Mouse (Mus musculus): ENCODE data around the gene Cpeb1. TPM values are rescaled to one million over a fixed set of nuclear protein-coding genes. Genes with fewer than 3 reads are reported as not detected.

Cpeb1 gene
- polyA plus RNA-seq, 1 experiment from 2014 or later: 0.81 TPM

GRCm38 (mm10) chr7:81348206-81348605 lies 107.1 kb downstream of the Cpeb1 start:
- WGBS: 69% methylated on average over 7 of the region's 7 CpGs
- peaks cover 8% of the 10 kb centered on the region for H3K4me1 ChIP-seq (ENCODE audit: control insufficient read depth, insufficient read depth, low read length)
- H3K27me3 ChIP-seq (replicated peaks; ENCODE audit: control insufficient read depth, insufficient read depth, low read length): no peaks in the 10 kb centered on the region
- H3K9me3 ChIP-seq (ENCODE audit: control insufficient read depth, low read length): no peaks in the 10 kb centered on the region
- H3K36me3 ChIP-seq (ENCODE audit: control insufficient read depth, insufficient read depth, low read length): peaks cover 3% of the 10 kb centered on the region; the same call in 1 of the 2 replicates
- no peak overlapping the region for H3K4me3 ChIP-seq (ENCODE audit: low read length)
- H3K4me2 ChIP-seq (ENCODE audit: low read depth, low read length): no peak overlapping the region
- no peak overlapping the region for H3K9ac ChIP-seq (ENCODE audit: low read depth, low read length)
- no peak for ATAC-seq
- H3K27ac ChIP-seq (ENCODE audit: low read length): no peak overlapping the region

GRCm38 (mm10) chr7:81345447-81346170 lies 109.7 kb downstream of the Cpeb1 start:
- WGBS: 60% methylated on average over 15 of the region's 15 CpGs
- no peak overlapping the region for H3K27ac ChIP-seq (ENCODE audit: low read length)
- no peak; the same call in 1 of the 2 replicates for ATAC-seq

DNA sequence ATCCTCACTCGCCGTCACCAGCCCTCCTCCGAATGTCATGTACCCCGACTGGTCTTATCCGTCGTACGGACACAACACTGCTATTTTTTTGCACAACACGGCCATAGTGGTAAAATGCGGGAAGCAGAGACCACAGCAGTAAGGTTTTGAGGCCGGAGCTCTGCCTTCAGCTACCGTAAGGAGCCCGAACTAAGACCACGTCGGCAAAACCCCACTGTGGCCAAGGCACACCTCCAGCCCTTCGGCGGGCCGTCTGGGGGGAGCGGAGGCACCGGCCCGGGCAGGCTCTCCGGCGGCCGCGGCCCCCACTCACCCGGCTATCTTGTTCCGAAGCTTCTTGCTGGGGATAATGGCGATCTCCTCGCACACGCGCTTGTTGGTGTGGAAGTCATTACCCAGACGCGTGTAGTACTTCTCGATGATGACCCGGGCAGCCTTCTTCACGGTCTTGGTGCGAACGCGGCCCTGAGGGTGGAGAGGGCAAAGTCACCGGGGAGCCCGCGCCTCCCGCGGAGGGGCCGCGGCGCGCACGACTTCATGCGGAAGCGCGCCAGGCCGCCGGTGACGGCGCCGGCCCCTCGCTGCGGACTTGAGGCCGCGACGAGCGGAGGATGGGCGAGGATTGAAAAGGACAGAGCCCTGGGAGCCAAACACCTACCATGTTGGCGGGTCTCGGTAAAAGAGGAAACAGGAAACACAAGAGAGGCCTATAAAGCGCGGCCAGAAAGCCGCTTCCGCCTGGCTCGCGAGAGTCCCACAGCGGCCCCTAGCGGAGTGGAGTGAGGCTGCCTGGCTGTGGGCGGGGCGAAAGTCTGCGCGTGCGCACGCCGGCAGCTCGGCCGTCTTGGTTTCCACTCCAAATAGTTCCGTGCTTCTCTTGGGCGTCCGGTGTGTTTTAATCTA lies 110.5 kb downstream of the Cpeb1 start, which contains the start of gene Rps17:
Gene Rps17 (minus strand): TSS at position 711 of the 903 bp plus-strand sequence.
- ATAC-seq: peak; percentile 91
- H3K27ac ChIP-seq (ENCODE audit: low read length): peak within 1 kb of the TSS; percentile 80
- H3K36me3 ChIP-seq (ENCODE audit: control insufficient read depth, insufficient read depth, low read length): peaks cover 16% of the 10 kb centered on the region
- no peaks in the 10 kb centered on the region for H3K9me3 ChIP-seq (ENCODE audit: control insufficient read depth, low read length)
- H3K4me2 ChIP-seq (ENCODE audit: low read depth, low read length): peak within 1 kb of the TSS; percentile 93
- WGBS: under 1% methylated on average over 82 of the region's 85 CpGs
- H3K4me3 ChIP-seq (ENCODE audit: low read length): peak within 1 kb of the TSS; percentile 96
- H3K9ac ChIP-seq (ENCODE audit: low read depth, low read length): peak within 1 kb of the TSS; percentile 98
- H3K4me1 ChIP-seq (ENCODE audit: control insufficient read depth, insufficient read depth, low read length): peaks cover 19% of the 10 kb centered on the region
- H3K27me3 ChIP-seq (replicated peaks; ENCODE audit: control insufficient read depth, insufficient read depth, low read length): no peaks in the 10 kb centered on the region

More at GRCm38 (mm10) chr7:81345447-81346170, 109.7 kb downstream of the Cpeb1 start:
- peak overlapping the region; percentile 57 for H3K4me2 ChIP-seq (ENCODE audit: low read depth, low read length)
- H3K36me3 ChIP-seq (ENCODE audit: control insufficient read depth, insufficient read depth, low read length): peaks cover 13% of the 10 kb centered on the region
- H3K4me3 ChIP-seq (ENCODE audit: low read length): peak overlapping the region; percentile 96
- peak overlapping the region; percentile 69 for H3K9ac ChIP-seq (ENCODE audit: low read depth, low read length)
- no peaks in the 10 kb centered on the region for H3K27me3 ChIP-seq (replicated peaks; ENCODE audit: control insufficient read depth, insufficient read depth, low read length)
- H3K9me3 ChIP-seq (ENCODE audit: control insufficient read depth, low read length): no peaks in the 10 kb centered on the region
- peaks cover 16% of the 10 kb centered on the region for H3K4me1 ChIP-seq (ENCODE audit: control insufficient read depth, insufficient read depth, low read length)

DNA sequence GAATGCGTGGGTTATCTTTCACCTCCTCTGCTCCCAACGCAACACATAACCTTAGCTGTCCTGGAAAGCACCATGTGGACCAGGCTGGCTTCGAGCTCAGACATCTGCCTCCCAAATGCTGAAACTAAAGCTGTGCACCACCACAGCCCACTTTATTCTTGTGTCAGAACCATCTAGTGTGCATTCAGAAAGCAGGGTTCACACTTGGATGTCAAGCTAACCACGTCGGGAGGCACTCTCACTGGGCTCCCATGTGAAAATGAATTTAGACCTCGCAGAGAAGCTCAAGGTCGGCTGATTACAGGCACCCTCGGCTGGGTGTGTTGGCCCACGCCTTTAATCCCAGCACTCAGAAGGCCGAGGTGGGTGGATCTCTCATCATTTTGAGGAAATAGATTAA lies 111.4 kb downstream of the Cpeb1 start:
- Histone ChIP-seq H3K36me3 (ENCODE audit: control insufficient read depth, insufficient read depth, low read length) (peaks cover 19% of the 10 kb centered on the region), H3K9me3 (ENCODE audit: control insufficient read depth, low read length) (no peaks in the 10 kb centered on the region), H3K4me3 (ENCODE audit: low read length) (peak overlapping the region; percentile 96), H3K9ac (ENCODE audit: low read depth, low read length) (peak overlapping the region; percentile 98), H3K4me1 (ENCODE audit: control insufficient read depth, insufficient read depth, low read length) (peaks cover 19% of the 10 kb centered on the region), H3K4me2 (ENCODE audit: low read depth, low read length) (peak overlapping the region; percentile 93), H3K27ac (ENCODE audit: low read length) (peak overlapping the region; percentile 41), H3K27me3 (replicated peaks; ENCODE audit: control insufficient read depth, insufficient read depth, low read length) (no peaks in the 10 kb centered on the region)
- ATAC-seq: no peak
- 8% methylated on average over 10 of the region's 10 CpGs for WGBS

DNA sequence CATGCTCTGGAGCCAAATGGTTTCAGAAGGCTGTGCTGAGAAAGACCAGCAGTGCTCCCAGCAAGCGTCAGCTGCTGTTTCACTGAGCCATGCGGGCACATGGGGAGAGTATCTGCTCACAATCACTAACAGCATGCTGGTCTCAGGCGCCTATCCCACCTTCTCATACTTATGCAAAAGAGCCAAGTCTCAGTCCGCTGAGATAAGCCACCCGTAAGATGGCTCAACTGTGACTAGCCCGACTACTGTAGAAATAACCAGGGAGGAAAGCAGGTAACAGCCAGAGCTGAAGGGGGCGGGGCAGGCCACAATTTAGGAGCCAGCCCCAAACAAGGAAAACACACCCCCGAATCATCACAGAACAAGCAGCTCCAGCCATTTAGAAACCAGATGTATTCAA lies 111.9 kb downstream of the Cpeb1 start:
- H3K27ac ChIP-seq (ENCODE audit: low read length): no peak overlapping the region
- ATAC-seq: no peak
- peak overlapping the region; percentile 93 for H3K4me2 ChIP-seq (ENCODE audit: low read depth, low read length)
- H3K4me1 ChIP-seq (ENCODE audit: control insufficient read depth, insufficient read depth, low read length): peaks cover 19% of the 10 kb centered on the region
- peak overlapping the region; percentile 96 for H3K4me3 ChIP-seq (ENCODE audit: low read length)
- WGBS: 27% methylated on average over 8 of the region's 8 CpGs
- no peaks in the 10 kb centered on the region for H3K9me3 ChIP-seq (ENCODE audit: control insufficient read depth, low read length)
- H3K27me3 ChIP-seq (replicated peaks; ENCODE audit: control insufficient read depth, insufficient read depth, low read length): no peaks in the 10 kb centered on the region
- H3K9ac ChIP-seq (ENCODE audit: low read depth, low read length): peak overlapping the region; percentile 98
- H3K36me3 ChIP-seq (ENCODE audit: control insufficient read depth, insufficient read depth, low read length): peaks cover 19% of the 10 kb centered on the region

- WGBS: 70% methylated on average over 8 of the region's 8 CpGs
- H3K4me2 ChIP-seq (ENCODE audit: low read depth, low read length): peak overlapping the region; percentile 93
- no peaks in the 10 kb centered on the region for H3K9me3 ChIP-seq (ENCODE audit: control insufficient read depth, low read length)
- peaks cover 21% of the 10 kb centered on the region for H3K36me3 ChIP-seq (ENCODE audit: control insufficient read depth, insufficient read depth, low read length)
- H3K9ac ChIP-seq (ENCODE audit: low read depth, low read length): peak overlapping the region; percentile 98; the same call in 1 of the 2 replicates
- H3K4me1 ChIP-seq (ENCODE audit: control insufficient read depth, insufficient read depth, low read length): peaks cover 19% of the 10 kb centered on the region
- no peaks in the 10 kb centered on the region for H3K27me3 ChIP-seq (replicated peaks; ENCODE audit: control insufficient read depth, insufficient read depth, low read length)
- H3K4me3 ChIP-seq (ENCODE audit: low read length): peak overlapping the region; percentile 96
- no peak overlapping the region for H3K27ac ChIP-seq (ENCODE audit: low read length)
- no peak for ATAC-seq
These were observed 112.7 kb downstream of the Cpeb1 start for GRCm38 (mm10) chr7:81342356-81343094.

GRCm38 (mm10) chr7:81341563-81341962 lies 113.7 kb downstream of the Cpeb1 start:
- H3K27me3 ChIP-seq (replicated peaks; ENCODE audit: control insufficient read depth, insufficient read depth, low read length): no peaks in the 10 kb centered on the region
- no peak overlapping the region for H3K27ac ChIP-seq (ENCODE audit: low read length)
- no peak overlapping the region for H3K4me3 ChIP-seq (ENCODE audit: low read length)
- no peaks in the 10 kb centered on the region for H3K9me3 ChIP-seq (ENCODE audit: control insufficient read depth, low read length)
- no peak for ATAC-seq
- WGBS: 52% methylated on average over 3 of the region's 3 CpGs
- H3K4me1 ChIP-seq (ENCODE audit: control insufficient read depth, insufficient read depth, low read length): peaks cover 19% of the 10 kb centered on the region
- no peak overlapping the region for H3K9ac ChIP-seq (ENCODE audit: low read depth, low read length)
- H3K4me2 ChIP-seq (ENCODE audit: low read depth, low read length): no peak overlapping the region
- peaks cover 21% of the 10 kb centered on the region for H3K36me3 ChIP-seq (ENCODE audit: control insufficient read depth, insufficient read depth, low read length)

GRCm38 (mm10) chr7:81339783-81340182 lies 115.5 kb downstream of the Cpeb1 start:
- H3K9me3 ChIP-seq (ENCODE audit: control insufficient read depth, low read length): no peaks in the 10 kb centered on the region
- no peak overlapping the region for H3K9ac ChIP-seq (ENCODE audit: low read depth, low read length)
- 66% methylated on average over 4 of the region's 4 CpGs for WGBS
- H3K27ac ChIP-seq (ENCODE audit: low read length): no peak overlapping the region
- H3K4me1 ChIP-seq (ENCODE audit: control insufficient read depth, insufficient read depth, low read length): peaks cover 19% of the 10 kb centered on the region
- no peaks in the 10 kb centered on the region for H3K27me3 ChIP-seq (replicated peaks; ENCODE audit: control insufficient read depth, insufficient read depth, low read length)
- ATAC-seq: peak; percentile 23; the same call in 1 of the 2 replicates
- no peak overlapping the region for H3K4me2 ChIP-seq (ENCODE audit: low read depth, low read length)
- peaks cover 21% of the 10 kb centered on the region for H3K36me3 ChIP-seq (ENCODE audit: control insufficient read depth, insufficient read depth, low read length)
- no peak overlapping the region for H3K4me3 ChIP-seq (ENCODE audit: low read length)

- no peak overlapping the region for H3K4me3 ChIP-seq (ENCODE audit: low read length)
- peaks cover 21% of the 10 kb centered on the region for H3K36me3 ChIP-seq (ENCODE audit: control insufficient read depth, insufficient read depth, low read length)
- no peaks in the 10 kb centered on the region for H3K27me3 ChIP-seq (replicated peaks; ENCODE audit: control insufficient read depth, insufficient read depth, low read length)
- no peak for ATAC-seq
- no peak overlapping the region for H3K4me2 ChIP-seq (ENCODE audit: low read depth, low read length)
- 84% methylated on average over 3 of the region's 3 CpGs for WGBS
- H3K9ac ChIP-seq (ENCODE audit: low read depth, low read length): no peak overlapping the region
- no peaks in the 10 kb centered on the region for H3K9me3 ChIP-seq (ENCODE audit: control insufficient read depth, low read length)
- peaks cover 14% of the 10 kb centered on the region for H3K4me1 ChIP-seq (ENCODE audit: control insufficient read depth, insufficient read depth, low read length)
- H3K27ac ChIP-seq (ENCODE audit: low read length): no peak overlapping the region
These were observed 116.8 kb downstream of the Cpeb1 start for GRCm38 (mm10) chr7:81338522-81338873.

Data from intestine, embryonic 16.5 days (tissue).